Mouse (Mus musculus) retina, postnatal 1 day (tissue): ENCODE measurements around the gene Rara.
A peak's percentile ranks its signal among the peaks of the same experiment; 100 is the strongest.

ENCODE experiments used
- DNase-seq: peaks from one replicate; pipeline ENCODE4 v3.0.0-alpha.2; 2012

Rara gene

GRCm38 (mm10) chr11:98939084-98939952, 11.7 kb downstream of the Rara start:
- DNase-seq = no peak

GRCm38 (mm10) chr11:98939953-98940641, 12.5 kb downstream of the Rara start:
- DNase-seq = no peak

- DNase-seq = peak; percentile 60
These were observed 13.2 kb downstream of the Rara start for GRCm38 (mm10) chr11:98940776-98941175.

- peak; percentile 66 for DNase-seq
These were observed 13.8 kb downstream of the Rara start for GRCm38 (mm10) chr11:98941341-98941825.

- peak; percentile 92 for DNase-seq
These were observed 14.4 kb downstream of the Rara start for GRCm38 (mm10) chr11:98941826-98942550.

GRCm38 (mm10) chr11:98942555-98942922, 14.9 kb downstream of the Rara start:
- no peak for DNase-seq

GRCm38 (mm10) chr11:98942923-98943641, 15.5 kb downstream of the Rara start:
- peak; percentile 77 for DNase-seq

GRCm38 (mm10) chr11:98943741-98944461, 16.3 kb downstream of the Rara start:
- peak; percentile 4 for DNase-seq

- DNase-seq = peak; percentile 24
These were observed 17.4 kb downstream of the Rara start for GRCm38 (mm10) chr11:98944897-98945604.

- no peak for DNase-seq
These were observed 18.0 kb downstream of the Rara start for GRCm38 (mm10) chr11:98945605-98945977.

- DNase-seq = no peak
These were observed 20.5 kb downstream of the Rara start for GRCm38 (mm10) chr11:98947969-98948569.

- DNase-seq = no peak
These were observed 21.8 kb downstream of the Rara start for GRCm38 (mm10) chr11:98949242-98949957.

- no peak for DNase-seq
These were observed 22.4 kb downstream of the Rara start for GRCm38 (mm10) chr11:98949958-98950460.

- no peak for DNase-seq
These were observed 22.9 kb downstream of the Rara start for GRCm38 (mm10) chr11:98950484-98950883.

GRCm38 (mm10) chr11:98951026-98951906, 23.6 kb downstream of the Rara start:
- DNase-seq = no peak

- DNase-seq = no peak
These were observed 24.5 kb downstream of the Rara start for GRCm38 (mm10) chr11:98952111-98952510.

- DNase-seq = no peak
These were observed 25.1 kb downstream of the Rara start for GRCm38 (mm10) chr11:98952736-98953135.

GRCm38 (mm10) chr11:98953361-98953760, 25.7 kb downstream of the Rara start:
- no peak for DNase-seq

GRCm38 (mm10) chr11:98953835-98954320, 26.3 kb downstream of the Rara start:
- no peak for DNase-seq
